Mouse (Mus musculus) adrenal gland, adult (tissue): ENCODE data around the gene Rhoq.

Experiments
- DNase-seq, 2 experiments: peaks; one replicate each; pipeline ENCODE4 v3.0.0; 2022 to 2023; ENCODE audit warnings: low spot score in 1 of 2; ENCODE audit not compliant: inconsistent age in 2 of 2

The Rhoq gene

GRCm38 (mm10) chr17:86962894-86963585 lies at the start of gene Rhoq:
Gene Rhoq, plus strand, starts transcription at chr17:86963082.
- peak; percentile 95 to 96 for DNase-seq

DNA sequence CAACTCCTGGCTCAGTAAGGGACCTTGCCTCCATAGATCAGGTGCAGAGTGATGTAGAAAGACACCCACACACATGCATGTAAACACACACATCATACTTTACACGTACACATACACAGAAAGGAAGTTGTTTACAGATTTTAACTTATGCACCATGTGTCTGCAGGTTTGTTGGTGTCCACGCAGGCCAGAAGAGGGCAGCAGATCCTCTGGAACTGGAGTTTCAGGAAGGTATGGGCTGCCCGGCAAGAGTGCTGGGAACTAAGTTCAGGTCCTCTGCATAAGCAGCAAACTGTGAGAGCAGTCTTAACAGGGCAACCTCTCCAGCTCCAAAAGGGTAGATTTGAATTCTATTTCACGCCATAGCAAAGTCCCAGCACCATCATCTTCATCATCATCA lies 47.3 kb upstream of the Rhoq start:
- no peak for DNase-seq

DNA sequence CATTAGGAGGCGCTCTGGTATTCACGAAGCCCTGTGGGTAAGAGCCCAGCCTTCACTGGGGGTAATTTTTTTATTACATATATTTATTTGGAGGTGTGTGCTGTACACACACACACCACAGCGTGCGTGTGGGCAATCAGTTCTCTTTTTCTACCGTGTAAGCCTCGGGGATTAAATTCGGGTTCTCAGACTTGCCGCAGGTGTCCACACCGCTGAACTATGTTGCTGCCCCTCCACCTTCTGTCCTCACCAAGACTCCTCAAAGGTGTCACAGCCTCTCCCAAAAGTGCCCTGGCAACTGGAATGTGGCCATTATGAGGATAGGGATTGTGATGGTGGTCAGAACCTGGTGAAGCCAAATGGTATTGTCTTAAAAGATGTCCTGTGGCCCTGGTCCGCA lies 45.8 kb upstream of the Rhoq start, which contains the start of gene Tmem247:
Gene Tmem247 (plus strand): TSS at position 301 of the 400 bp plus-strand sequence.
- DNase-seq = no peak

DNA sequence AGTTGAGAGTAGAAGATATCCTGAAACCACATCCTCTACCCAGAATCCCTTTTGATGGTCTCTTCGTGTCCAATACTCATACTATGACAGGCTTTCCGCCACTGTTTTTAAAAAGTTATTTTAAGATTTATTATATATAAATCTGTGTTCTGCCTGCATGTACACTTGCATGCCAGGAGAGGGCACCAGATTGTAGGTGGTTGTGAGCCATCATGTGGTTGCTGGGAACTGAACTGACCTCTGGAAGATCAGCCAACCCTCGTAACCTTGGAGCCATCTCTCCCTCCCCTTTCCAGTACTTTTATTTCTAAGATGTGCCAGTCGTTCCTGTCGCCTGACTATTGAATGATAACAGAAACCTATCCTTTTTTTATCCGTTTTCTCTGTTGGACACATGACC lies 44.1 kb upstream of the Rhoq start:
- peak; percentile 61 to 81 for DNase-seq

- peak; percentile 74 to 90 for DNase-seq
Observed at GRCm38 (mm10) chr17:86919729-86920128, 43.2 kb upstream of the Rhoq start.

DNA sequence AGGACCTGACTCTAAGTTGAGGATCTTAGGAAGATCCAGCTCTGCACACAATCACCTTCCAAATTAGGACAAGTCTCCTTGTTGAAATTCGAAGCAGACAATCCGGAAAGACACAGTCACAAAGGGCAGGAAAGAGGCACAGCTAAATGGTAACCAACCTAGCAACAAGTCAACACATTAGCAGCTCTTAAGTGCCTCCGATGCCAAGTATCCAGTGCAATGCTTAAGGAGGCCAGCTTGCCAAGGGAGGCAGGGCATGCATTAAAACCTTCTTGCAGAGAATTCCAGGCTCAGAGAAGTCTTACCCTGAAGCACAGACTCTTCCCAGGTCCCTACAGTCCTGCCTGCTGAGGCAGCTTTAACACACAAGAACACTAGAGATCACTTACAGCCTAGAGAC lies 38.2 kb upstream of the Rhoq start:
- DNase-seq = no peak

DNA sequence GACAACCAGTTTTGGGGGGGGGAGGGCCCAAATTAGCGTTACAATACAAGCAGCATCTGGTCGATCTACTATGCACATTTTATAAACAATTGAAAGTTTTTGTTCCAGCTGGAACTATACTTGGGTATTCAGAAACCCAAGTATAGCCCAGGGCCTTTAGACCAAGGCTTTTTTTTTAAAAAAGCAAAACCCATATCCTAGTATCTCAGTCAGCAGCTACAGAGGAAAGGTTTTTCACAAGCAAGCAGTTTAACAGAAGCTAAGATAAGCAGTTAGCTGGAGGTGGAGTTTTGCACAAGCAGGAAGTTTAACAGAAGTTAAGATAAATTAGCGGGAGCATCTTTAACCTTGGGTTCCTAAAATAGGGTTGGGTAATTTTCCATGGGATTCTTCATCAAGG lies 36.0 kb upstream of the Rhoq start:
- DNase-seq = no peak

- no peak for DNase-seq
Observed at GRCm38 (mm10) chr17:86929355-86929754, 33.5 kb upstream of the Rhoq start.

DNA sequence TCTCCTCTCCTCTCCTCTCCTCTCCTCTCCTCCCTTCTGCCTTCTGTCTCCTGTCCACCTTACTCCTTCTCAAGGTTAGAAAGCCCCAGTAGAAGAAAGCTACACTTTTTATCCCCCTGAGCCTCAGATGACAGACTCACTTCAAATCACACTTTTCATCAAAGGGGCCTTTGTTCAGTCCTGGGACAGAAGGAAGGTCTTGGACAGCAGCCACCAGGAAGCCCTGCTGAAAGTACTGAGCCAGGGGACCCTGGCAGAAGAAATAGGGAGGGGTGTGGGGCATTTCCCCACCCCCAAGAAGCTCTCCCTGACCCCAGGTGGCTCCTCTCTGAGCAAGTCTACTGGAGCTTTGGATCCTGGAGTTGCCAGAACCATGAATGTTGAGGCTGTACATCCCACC lies 32.9 kb upstream of the Rhoq start:
- no peak for DNase-seq

GRCm38 (mm10) chr17:86932896-86933295 lies 30.0 kb upstream of the Rhoq start:
- no peak for DNase-seq

DNA sequence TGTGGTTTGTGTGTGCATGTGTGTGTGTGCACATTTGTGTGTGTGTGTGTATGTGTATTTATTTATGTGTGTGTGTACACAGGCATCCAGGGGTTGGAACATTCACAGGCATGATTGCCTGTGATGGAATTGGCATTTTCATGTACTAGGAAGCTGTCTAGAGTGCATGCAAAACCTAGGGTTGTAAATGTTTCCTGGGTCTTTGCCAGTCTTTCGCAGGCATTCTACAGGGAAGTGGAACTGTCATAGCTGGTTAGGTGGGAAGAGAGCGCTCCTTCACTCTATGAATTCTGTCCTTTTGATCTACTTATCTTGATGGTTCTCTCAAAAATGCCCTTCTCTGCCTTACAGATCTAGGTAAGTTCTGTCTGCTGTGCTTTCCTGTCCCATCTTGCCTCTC lies 25.8 kb upstream of the Rhoq start:
- DNase-seq = peak in 1 of 2 experiments; percentile 40

- DNase-seq = peak; percentile 94 to 97
Observed at GRCm38 (mm10) chr17:86937497-86938155, 25.3 kb upstream of the Rhoq start.

DNA sequence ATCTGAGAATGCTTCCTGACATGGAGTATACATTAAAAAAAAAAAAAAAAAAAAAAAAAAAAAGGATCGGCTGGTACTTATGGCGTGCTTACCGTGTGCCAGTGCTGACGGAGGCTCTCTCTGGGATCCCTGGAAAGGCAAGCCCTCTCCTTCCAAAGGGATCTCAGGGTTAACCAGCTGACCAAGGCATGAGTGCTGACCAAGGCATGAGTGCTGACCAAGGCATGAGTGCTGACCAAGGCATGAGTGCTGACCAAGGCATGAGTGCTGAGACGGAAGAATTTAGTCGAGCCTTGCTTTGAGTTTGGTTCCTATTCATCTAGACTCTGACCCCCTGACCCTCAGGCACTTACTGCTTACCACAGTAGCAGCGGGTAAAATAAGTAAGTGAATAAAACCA lies 24.2 kb upstream of the Rhoq start:
- DNase-seq = no peak

GRCm38 (mm10) chr17:86942112-86942511 lies 20.8 kb upstream of the Rhoq start:
- DNase-seq = no peak

GRCm38 (mm10) chr17:86943158-86943557 lies 19.7 kb upstream of the Rhoq start:
- DNase-seq = no peak

DNA sequence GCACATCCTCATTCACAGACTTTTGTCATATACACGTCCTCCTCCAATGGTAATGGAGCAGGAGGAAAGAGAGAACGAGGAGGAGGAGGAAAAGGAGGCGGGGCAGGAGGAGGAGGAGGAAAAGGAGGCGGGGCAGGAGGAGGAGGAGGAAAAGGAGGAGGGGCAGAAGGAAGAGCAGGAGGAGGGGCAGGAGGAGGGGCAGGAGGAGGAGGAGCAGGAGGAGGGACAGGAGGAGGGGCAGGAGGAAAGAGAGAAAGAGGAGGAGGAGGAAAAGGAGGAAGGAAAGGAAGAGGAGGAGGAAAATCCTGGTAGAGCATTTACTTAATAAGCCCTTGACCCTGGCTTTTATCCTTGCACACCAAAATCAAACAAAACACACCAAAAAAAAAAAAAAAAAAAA lies 16.8 kb upstream of the Rhoq start:
- DNase-seq = peak in 1 of 2 experiments; percentile 56

DNA sequence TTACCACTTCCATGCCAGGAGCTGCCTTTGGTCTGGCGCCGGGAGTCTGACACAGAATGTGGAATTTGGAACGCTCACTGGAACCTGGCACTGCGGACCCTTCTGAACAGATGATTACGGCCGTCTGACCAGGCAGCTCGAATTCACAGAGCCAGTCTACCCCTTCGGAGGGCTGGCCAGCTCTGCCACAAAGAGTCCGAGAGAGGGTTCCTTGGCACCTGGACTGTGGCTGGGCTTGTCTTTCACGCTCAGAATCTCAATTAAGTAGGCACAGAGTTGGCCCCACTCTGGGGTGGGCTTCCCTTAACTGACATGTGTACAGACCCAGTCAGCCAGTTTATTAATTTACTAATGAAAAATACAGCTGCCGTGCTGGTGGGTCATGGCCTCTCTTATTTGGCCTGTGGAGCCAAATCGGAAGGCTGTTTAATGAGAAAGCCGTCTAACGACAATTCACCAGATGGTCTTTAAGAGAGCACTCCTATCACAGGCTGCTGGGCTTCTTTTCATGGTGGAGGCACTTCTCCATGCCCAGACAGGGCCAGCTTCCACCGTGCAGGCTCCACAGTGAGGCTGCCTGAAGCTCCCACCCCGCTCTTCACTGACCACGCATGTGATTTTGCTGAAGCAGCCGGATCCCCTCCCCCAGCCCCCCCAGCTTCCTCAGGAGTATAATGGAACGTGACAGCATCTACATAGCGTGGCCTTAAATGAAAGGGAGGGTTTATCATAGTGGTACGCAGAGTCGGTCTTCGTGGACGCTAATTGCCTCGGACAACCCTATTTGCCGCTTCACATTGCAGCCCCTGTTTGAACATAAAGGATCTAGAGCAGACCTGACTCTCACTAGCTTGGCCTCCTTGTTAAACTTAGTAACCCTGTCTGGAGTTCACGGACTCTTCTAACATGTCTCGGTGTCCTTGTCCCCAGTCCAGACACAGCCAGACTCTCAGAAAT lies 14.8 kb upstream of the Rhoq start, which contains the start of gene Atp6v1e2:
Gene Atp6v1e2 (minus strand): TSS at position 58 of the 957 bp plus-strand sequence.
- no peak for DNase-seq

- peak in 1 of 2 experiments; percentile 42 for DNase-seq
Observed at GRCm38 (mm10) chr17:86948801-86949200, 14.1 kb upstream of the Rhoq start.

DNA sequence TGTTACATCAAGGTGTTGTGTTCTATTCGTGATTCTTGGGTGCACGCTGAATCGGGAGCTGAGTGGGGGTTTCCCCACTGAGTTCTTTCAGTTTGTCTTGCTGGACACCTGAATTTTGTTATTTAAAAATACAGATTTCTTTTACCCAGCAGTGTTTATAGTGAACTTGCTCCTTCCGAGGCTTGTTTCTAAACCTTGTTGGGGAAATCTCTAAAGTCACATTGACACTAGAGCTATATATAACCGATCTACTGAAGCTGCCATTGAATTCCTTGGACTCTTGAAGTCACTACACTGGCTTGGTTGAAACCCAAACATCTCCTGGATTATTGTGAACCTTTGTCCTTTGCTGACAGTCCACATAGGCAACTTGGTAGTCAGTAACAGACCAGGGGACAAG lies 5.6 kb upstream of the Rhoq start:
- DNase-seq = no peak

GRCm38 (mm10) chr17:86957968-86958367 lies 4.9 kb upstream of the Rhoq start:
- DNase-seq = no peak

DNA sequence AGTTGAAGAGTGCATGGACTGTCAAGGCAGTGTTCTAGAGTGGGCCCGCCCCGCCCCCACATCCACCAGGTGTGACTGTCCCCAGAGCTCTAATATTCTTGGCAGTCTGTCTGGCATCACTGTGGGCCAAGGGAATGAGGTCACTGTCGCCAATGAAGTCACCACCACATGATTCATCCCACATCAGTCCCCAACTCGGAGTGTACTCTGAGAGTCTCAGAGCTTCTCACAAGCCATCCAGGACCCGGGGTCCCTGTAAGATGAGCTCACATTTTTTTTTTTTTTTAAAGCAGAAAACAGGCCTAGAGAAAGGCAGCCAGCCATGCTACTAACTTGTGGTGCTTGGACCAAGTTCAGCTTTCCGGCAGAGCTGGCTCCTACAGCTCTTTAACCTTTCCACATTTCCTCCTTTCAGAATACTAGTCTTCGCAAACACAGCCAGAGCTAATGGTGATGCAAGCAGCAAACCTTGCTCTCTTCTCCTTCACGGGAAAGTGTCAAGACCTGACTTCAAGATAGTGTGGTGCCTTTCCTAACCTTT lies 1.5 kb upstream of the Rhoq start:
- DNase-seq = peak; percentile 87 to 94
